Mouse (Mus musculus) embryo, embryonic 11 days (tissue): ENCODE results near the gene Wdr5.

Experiments used
- DNase-seq: peaks from one replicate; pipeline ENCODE4 v3.0.0-alpha.2; 2015

Wdr5 gene

DNA sequence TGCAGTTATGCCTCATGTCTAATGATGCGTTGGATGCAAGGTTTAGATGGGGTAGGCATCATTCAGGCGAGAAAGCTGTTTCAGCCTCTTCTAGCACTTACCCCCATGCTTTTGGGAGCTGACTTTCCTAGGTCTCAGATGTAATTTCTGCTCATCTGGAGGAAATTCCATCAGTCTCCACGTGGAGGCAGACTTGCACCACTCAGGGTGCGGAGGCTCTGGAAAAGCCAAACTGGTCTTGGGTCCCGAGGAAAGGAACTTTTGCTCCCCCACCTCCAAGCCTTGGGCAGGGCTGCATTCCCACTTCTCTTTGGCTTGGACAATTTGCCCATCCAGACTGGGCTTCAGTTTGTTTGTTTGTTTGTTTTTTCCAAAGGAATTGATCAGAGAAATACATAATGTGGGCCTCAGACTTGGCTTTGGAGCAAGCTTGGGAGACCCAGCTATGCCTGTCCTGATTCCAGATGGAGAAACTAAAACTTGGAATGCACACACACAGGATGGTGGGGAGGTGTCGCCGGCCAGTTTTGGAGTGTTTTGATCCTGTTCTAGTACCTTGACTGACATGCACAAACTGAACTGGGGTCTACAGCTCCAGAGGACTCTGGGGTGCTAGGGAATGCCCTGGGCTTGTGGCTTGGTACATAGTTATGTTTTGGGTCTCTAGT, 37.8 kb downstream of the Wdr5 start:
- DNase-seq = peak; percentile 85

- DNase-seq = no peak
These were observed 39.4 kb downstream of the Wdr5 start for GRCm38 (mm10) chr2:27554308-27554707.

- DNase-seq = no peak
These were observed 42.0 kb downstream of the Wdr5 start for GRCm38 (mm10) chr2:27556921-27557320.

GRCm38 (mm10) chr2:27560708-27561123, 45.8 kb downstream of the Wdr5 start:
- DNase-seq = no peak

GRCm38 (mm10) chr2:27561159-27561558, 46.2 kb downstream of the Wdr5 start:
- no peak for DNase-seq

DNA sequence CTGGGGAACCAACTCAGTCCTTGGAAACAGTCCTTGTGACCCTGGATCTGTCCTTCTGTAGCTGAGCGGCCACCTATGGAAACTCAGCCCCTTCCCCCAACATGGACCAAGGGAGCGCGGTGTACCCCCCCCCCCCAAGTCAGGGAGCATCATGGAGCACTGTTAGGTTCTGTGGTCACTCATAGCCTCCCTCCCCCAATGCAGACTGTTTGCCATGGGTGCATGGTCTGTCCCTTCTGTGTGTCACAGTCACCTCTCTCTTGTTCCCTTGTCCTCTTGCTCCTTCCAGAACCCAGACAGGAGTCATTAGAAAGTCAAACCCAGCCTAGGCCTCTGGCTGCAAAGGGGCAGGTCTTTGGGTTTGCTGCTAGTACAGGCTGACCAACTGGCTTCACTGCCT, 46.9 kb downstream of the Wdr5 start:
- no peak for DNase-seq

DNA sequence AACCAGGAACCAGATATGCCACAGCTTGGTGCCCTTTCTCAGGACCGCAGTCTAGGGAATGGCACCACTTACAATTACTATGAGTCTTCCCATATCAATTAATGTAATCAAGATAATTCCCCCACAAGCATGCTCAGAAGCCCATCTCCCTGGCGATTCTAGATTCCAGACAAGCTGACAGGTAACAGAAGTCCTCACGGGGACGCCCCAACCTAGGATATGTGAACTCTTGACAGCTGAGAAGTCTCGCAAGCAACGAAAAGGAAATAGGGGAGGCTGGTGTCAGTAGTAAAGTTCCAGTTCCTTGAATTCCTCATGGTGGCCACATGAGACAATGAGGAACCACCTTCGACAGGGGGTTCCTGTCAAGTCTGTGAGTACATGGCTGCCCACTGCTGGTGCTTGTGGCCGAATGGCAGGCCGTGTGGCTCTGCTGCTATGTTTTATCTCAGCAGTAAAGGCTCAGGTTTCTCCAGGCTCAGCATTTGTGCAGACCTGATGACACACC, 48.7 kb downstream of the Wdr5 start:
- no peak for DNase-seq

DNA sequence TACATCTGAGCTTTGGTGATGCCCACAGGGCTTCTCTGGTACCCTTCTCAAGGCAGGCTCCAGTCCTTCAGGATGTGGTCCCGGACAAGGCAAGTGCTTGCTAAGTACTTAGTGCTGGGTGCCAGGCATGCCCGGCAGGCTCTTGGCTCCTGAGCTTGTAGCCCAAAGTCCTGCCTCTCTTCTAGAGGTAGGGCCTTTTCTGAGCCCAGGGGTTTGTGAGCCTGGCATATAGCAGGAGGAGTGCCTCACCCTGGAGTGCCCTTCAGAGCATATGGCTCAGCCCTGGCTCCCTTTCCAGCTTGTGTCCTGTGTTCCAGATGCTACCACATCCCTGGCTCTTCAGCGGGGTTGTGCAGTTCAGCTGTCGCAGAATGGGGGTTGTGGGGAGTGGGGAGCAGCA, 49.7 kb downstream of the Wdr5 start:
- DNase-seq = no peak

- no peak for DNase-seq
These were observed 50.6 kb downstream of the Wdr5 start for GRCm38 (mm10) chr2:27565316-27566103.

DNA sequence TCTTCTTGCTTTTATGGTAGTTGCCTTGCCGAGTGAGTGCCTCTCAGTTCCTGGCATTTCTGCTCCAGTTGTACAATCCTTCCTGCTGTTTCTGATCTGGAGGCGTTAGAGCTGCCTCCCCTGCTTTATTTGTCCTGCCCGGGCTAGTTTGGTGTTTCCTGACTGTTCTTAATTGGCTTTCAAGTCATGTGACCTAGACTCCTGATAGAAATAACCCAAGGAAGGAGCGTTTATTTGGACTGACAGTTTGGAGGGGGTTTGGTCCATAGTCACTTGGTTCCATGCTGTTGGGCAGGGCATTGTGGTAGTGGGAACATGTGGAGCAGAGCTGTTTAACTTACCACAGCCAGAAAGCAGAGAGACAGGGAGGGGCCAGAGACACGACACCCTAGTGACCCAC, 55.9 kb downstream of the Wdr5 start:
- DNase-seq = no peak

GRCm38 (mm10) chr2:27572261-27572793, 57.4 kb downstream of the Wdr5 start:
- peak; percentile 38 for DNase-seq

GRCm38 (mm10) chr2:27572928-27573627, 58.1 kb downstream of the Wdr5 start:
- DNase-seq = peak; percentile 75

GRCm38 (mm10) chr2:27573628-27573966, 58.6 kb downstream of the Wdr5 start:
- no peak for DNase-seq

- DNase-seq = no peak
These were observed 61.5 kb downstream of the Wdr5 start for GRCm38 (mm10) chr2:27576416-27576815.

DNA sequence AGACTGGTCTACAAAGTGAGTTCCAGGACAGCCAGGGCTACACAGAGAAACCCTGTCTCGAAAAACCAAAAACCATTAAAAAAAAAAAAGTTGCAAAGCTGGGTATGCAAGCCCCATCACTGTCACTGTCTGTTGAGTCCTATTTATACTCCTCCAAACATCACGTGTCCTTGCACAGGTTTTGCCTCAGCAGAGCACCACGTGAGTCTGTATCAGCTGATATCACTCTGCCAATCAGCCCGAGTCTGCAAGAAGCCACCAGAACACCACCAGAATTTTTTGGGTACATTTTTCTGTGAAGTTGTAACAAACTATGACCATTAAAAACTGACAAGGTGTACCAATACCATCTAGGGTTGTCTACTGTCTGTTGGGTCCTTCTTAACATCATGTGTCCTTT, 63.6 kb downstream of the Wdr5 start:
- DNase-seq = no peak

- peak; percentile 28 for DNase-seq
These were observed 67.2 kb downstream of the Wdr5 start for GRCm38 (mm10) chr2:27582112-27582511.

GRCm38 (mm10) chr2:27583019-27583418, 68.1 kb downstream of the Wdr5 start:
- no peak for DNase-seq

DNA sequence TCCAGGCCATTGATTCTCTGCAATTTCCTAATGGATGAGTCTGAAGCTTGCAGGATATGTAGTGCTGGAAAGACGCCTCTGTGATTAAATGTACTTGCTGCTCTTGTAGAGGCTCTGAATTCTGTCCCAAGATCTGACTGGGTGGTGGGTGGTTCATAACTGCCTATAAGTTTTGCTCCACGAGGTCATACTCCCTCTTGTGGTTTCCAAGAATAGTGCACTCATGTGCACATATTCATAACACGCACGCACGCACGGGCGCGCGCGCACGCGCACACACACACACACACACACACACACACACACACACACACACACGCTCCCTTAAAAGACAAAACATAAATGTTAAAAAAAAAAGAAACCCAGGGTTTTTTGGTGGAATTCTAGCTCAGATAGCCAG, 69.6 kb downstream of the Wdr5 start:
- no peak for DNase-seq
